Mouse (Mus musculus): ENCODE measurements at regions not wholly inside any gene's neighbourhood (a gene's known extent, or its start where the extent isn't known, plus 50 kb on each side); places are given as distances from the start of the nearest gene placed in this dataset.

DNA sequence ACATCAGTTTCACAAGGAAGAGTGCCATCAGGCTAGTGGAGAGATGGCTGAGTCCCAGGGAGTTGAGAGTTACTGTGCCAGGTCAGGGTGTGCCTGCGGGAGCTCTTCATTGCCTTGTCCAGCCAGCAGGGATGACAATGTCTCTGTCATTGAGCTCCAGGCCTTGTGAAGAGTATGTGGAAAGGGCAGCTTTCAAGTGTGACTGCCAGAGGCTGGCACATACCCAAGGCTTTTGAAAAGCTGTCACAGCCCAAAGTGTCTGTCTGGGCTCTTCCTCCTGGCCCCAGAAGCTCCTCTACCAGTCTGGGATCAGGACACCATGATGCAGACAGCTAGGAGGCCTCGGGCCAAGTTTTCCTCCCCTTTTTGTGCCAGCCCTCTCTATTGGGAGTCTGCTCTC lies 124.6 kb downstream of the Gm4791 start:
- no peak for TF ChIP-seq POLR2A (IDR thresholded peaks at IDR 0.05; ENCODE audit: low read depth, low read length)
- TF ChIP-seq JUND (conservative IDR thresholded peaks at IDR 0.05; ENCODE audit: low read depth, low read length), result no peak
- no peak for TF ChIP-seq CTCF (conservative IDR thresholded peaks at IDR 0.05 in 1 of 2, IDR thresholded peaks at IDR 0.05 in 1 of 2; ENCODE audit: low read depth in 2 of 2, low read length in 2 of 2)
- TF ChIP-seq ELF1 (IDR thresholded peaks at IDR 0.05; ENCODE audit: low read depth, low read length), result no peak
